Mouse (Mus musculus) lung, postnatal 36 days (tissue): Measurements from ENCODE around the gene Trak1.
A peak's percentile ranks its signal among the peaks of the same experiment; 100 is the strongest.

ENCODE experiments used
- DNase-seq: peaks from one replicate; pipeline ENCODE4 v3.0.0; 2022; ENCODE audit warnings: mixed read lengths

The Trak1 gene

DNA sequence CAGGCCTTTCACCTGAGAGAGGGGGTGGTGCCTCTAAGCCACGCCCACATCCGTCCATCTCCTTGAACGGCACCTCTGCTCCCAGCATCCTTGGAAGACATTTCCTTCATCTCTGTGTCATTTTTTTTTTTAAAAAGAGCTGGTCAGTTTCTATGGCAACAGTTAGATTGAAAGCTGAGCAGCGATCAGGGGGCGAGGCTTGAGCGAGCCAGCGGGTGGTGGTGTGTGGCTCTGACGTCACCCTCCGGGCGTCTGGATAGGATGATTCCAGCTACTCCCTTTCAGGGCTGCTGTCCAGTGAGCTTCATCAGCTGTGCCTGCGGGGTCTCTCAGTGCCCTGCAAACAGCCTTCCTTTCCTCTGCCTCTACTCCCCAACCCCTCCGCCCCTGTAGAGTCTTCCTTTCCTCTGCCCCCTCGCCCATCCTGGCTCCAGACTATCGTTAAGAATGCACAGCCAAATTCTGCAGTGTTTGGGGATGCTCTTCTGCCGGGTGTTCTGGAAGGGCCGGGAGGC is 105.9 kb downstream of the Trak1 start:
- peak; percentile 76 for DNase-seq

DNA sequence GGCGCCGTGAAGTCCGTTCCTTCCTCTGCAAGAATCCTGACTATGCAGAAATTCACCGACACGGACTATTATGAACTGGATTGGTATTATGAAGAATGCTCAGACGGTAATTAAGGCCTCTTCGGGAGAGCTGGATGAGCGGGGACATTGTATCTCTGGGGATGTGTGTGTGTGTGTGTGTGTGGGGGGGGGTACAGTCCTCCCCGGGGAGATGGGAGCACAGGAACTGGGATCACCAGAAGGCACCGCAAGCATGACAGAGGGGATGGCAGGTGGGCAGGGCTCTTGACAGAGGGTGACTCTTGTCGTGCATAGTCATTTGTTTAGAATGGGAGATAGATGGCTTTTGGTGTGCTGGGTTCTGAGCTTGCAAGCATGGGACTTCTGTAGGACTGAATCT is 106.4 kb downstream of the Trak1 start:
- no peak for DNase-seq

DNA sequence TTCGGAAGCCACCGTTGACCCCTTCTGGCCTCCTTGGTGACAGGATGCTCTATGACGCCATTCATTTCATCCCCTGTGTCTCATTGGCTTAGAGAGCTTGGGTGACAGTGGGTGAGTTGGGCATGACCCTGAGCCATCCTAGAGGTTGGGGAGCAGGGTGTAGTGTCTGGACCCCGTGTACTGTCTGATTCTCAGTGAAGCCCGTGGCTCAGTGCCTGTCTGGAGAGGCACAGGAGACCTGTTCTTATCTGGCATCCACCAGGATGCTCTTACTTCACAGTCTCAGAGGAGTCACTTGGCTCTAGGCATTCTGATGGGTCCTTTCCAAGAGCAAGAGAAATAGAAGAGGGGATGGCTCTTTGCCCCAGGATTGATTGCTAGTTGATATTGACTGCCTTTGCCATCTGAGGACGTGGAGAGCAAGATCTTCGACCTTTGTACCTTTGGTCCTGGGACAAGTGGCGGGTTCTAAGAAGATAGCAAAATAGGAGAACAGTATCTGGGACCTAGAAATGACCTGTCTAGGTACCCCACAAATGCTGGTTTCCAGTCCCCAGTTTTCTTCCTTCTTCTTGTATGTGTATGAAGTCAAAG is 107.9 kb downstream of the Trak1 start:
- DNase-seq: no peak

DNA sequence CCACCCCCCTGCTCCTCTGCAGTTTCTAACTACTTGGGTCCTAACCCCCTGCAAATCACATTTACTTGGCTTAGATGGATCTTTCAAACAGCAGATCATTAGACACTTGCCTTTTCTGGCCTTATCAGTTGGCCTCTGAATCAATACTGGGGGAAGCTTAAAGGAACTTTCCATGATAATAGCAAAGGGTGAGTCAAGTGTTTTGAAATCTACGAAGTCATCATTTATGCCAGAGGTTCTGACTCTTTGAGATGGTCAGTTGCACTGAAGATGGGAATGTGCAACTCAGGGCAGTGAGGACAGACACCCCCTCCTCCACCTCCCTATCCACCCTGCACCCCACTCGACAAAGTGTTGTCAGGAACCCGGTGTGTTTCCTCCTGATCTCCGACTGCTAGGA is 108.5 kb downstream of the Trak1 start:
- no peak for DNase-seq

DNA sequence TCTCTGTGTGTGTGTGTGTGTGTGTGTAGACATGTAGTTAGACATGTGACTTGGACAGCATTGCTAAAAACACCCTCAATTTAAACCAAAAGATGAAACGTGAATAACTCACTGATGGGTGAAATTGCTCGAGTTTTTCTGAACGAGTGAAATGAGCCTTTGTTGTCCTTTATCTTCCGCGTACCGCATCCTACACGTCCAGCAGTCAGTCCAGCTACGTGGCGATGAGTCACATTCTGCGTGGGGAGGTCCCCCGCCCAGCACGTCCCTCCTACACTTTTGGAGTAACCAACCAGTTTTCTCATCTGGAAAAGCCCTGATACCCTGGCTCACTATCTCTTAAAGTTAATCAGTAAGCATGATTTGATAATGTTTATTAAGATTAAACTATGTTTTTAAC is 116.9 kb downstream of the Trak1 start:
- no peak for DNase-seq

DNA sequence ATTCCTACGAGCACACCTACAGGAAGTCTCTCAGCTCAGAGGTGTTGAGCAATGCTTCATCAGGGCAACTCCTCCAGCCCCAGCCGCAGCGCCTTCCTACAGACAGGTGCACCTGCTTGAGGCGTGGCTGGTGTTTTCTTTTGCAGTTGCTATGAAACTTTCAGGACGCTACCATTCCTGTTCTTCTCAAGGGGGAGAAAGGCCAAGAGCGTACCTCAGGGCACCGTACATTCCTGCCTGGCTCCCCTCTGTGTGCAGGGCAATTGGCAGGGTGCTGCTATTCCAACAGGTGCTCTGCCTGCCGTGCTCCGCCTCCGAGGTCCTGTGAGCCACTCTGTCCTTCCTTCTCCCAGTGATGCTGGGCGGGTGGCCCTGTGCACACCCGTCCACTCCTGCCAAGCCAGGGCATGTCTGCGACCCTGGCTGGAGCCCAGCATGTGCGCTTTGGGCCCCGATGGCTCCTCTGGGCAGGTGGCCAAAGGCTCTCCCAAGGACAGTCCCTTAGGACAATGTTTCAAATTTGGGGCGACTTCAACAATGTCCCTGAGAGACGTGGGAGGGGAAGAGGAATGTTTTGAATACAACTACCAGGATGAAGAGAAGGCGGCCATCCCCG is 118.4 kb downstream of the Trak1 start:
- DNase-seq: peak; percentile 92

DNA sequence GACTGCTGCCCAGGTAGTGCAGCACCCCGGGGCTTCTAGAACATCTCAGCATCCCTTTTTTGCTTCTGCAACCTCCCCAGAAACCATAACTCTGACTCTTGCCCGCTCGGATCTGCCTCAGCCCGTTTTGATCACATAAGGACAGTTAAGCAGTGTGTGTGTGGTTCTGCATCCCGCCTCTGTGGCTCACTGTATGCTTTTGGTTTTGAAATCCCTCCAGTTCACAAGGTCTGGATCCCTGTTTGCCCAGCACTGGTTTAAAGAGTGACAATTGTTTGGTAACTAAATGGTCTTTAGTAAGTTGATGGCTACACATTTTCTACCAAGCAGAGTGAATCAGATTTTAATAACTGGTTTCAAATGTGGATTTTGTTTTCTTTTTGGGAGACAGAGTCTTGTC is 119.2 kb downstream of the Trak1 start:
- no peak for DNase-seq

DNA sequence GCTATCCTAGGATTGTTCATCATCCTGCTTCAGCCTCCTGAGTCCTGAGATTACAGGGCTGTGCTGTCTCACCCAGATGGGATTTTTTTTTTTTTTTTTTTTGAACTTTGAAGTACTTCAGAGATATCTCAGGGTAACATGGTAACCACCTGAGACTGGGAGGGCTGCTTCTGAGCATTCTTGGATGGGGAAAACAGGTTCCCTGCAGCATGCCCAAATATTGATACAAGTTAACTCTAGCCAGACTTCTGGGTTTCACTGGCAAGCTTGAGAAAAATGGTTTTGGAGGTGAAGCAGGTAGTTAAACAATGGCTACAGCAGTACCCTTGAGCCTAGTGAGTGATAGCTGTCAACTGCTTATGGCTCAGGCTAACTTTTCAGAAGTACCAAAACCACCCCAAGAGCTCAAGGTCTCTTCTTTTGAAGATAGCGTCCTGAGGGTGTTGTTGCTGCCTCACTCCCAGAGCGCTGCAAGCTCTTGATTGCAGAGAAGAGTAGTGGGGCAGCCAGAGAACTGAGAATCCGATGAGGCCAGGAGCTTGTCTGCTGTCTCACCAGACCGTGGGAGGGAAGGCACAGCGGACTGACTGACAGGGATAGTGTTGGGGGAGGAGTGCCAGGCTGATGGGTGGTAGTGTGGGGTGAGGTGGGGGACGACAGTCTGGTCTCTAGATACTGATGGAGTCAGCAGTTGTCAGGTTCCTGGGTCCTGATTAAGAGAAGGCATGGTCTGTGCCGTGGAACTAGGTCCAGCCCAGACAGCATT is 119.8 kb downstream of the Trak1 start:
- DNase-seq: no peak

DNA sequence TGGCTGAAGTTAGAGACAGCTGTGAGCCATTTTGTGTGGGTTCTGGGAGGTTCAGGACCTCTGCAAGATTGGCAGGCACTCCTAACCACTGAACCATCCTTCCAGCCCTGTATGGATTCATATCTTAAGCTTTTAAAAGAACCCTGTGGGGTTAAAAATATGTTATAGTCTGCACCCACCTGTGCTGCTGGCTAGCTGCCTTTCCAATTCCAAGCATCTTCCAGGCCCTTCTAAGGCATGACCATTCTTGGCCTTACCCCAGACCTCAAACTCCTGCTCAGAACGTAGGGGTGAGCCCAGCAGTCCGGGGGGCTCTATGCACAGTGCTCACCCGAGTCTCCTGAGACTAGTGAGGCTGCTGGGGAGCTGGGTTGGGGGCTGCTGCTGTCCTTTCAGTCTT is 121.7 kb downstream of the Trak1 start:
- no peak for DNase-seq

DNA sequence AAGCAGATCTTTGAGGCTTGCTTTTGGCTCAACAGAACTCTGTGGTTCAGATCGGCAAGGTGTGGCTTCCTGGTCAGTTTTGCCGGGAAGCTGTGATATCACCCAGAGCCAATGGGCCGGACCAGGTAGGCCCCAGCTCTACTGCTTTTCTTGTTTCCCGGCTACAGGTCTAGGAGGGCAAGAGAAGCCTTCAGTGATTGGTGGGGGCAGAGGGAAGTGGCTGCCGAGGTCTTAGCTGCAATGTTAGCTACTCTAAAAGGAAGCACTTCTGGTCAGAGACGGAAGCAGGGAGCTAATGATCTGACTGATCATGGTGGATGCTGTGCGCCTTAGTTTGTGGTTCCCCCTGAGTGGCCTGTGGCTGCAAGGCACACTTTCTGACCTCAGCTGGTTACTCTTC is 122.3 kb downstream of the Trak1 start:
- peak; percentile 54 for DNase-seq

DNA sequence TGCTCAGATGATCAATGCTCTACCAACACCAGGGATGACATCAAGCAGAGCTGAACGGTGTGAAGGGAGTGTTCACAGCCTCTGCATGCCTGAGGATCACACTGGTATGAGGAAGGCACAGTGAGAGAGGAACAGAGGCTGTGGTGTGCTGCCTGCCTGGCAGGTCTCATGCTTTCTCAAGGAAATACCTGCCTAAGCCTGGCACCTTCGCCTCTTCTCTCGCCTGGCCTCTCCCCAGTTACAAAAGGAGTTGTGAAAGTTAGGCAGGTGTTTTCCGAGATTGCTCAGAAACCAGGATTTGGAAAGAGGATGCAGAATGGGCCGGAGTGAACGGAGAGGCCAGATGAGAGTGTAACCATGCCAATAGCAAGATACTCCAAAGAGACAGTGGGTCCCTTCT is 123.5 kb downstream of the Trak1 start:
- peak; percentile 59 for DNase-seq

DNA sequence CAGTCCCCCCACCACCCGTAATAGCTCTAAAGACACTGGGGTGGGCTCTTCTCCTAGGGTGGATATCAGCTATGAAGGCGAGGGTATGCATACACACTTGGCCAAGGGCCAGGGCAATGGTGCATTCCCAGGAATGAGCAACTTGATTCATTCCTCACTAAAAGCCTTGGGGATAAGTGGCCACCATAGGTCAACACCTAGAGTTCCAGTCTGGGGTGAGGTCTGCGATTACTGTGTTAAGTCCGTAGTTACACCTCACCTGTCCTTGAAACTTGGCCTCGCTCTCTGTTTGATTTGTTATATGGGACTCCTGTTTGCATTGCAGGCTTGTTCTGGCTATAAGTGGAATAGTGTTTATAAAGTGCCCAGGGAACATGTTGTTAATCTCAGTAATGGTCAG is 125.1 kb downstream of the Trak1 start:
- peak; percentile 94 for DNase-seq

DNA sequence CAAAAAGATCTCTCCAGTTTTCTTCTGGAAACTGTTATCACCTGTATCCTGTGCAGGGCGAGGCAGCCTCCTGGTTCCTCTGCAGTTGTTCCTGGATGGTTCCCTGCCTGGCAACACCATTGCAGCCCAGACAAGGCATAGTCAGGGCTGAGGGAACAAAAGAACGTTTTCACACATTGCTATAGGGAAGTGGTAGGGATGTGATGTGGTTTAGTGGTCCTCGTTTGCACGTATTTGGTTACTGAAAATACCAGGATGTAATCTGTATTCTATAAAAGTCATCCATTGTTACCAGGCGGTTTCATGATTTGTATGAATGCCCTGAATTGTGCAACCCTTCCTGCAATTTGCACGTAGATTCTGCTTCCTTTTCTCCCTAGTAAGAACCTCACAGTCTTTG is 126.3 kb downstream of the Trak1 start:
- no peak for DNase-seq

DNA sequence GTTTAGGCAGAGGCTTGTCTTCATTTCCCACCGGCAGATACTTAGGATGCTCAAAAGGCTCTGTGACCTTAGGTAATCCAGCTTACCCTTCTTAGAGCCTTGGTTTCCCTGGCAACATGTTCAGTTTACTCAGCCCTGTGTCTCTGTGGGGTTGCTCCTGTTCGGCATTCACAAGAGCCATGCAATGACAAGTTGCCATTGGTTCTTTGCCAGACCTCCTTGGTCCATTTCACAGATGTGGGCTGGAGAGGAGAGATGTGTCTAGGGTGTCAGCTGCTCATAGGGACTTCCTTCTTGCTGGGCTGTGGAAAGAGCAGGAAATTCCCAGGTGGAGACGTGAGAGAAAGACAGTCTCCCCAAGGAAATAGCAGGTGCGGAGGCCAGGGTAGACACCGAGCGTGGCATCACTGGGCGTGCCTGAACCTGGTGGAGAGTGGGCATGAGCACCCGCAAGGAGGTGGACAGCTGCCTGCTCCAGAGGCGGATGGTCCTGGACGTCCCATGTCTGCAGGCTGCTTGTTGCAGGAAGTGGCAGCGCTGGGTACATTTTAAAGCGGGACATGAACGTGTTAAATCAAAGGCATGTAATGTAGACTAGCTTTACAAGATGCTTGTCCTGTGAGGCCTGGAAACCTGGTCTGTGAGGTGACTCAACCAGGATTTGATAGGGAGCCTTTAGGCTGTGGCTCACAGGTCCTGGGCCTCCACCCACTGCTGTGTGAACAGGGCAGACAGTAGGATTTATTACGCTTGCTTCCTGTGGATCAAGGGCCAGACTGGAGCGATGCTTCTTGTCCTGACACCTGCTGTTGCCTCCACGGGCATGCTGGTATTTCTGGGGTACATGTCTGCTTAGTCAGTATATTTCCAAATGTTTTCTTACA is 127.2 kb downstream of the Trak1 start:
- DNase-seq: no peak

DNA sequence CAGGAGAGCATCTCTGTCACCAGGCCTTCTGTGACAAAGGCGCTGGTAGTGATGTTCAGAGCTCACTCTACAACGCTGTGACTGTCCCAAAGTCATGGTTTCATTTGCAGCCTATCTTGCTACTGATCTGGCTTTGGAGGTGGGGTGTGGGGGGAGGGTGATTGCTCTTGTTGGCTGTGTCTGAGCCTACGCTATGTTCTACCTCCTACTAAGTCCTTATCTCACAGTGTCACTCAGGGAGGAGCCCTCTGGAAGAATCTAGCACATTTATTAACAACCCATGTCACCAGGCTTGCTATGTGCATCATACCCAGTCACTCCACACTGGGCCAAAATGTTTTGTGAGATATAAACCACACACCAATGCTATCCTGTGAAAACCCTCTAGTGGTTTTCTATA is 129.1 kb downstream of the Trak1 start:
- no peak for DNase-seq

DNA sequence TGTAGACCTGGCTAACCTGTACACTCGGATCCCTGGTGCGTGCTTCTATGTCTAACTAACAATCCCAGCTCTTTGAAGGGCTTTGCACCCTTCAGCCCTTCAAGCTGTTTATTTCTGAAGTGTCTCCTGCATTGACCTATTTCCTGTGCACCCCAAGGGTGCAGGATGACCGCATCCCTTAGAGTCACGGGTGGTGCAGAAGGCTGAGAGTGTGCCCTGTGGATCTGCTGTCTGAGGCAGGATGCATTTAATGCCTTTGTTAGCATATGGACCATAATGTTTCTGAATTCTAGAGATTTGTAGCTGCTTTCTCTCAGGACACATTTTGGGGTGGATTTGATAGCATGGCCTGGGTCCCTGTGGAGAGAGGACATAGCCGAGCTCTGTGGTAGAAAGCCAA is 129.6 kb downstream of the Trak1 start:
- DNase-seq: no peak

DNA sequence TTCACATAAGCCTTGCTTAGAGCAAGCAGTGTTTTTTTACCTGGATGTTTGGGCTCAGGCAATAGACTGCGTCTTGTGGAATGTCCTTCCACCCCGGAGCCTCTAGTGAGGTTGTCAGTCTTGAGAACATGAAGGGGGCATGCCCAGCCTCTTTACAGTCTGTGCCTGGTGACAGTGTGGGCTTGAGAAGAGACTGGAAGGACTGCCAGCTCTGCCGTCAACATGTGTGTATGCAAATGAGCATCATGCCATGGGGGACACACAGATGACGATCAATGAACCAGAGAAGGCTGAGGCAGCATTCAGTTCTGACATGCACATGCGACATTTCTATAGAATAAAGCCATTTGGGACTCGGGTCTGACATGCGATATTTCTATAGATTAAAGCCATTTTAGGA is 132.3 kb downstream of the Trak1 start:
- DNase-seq: no peak

DNA sequence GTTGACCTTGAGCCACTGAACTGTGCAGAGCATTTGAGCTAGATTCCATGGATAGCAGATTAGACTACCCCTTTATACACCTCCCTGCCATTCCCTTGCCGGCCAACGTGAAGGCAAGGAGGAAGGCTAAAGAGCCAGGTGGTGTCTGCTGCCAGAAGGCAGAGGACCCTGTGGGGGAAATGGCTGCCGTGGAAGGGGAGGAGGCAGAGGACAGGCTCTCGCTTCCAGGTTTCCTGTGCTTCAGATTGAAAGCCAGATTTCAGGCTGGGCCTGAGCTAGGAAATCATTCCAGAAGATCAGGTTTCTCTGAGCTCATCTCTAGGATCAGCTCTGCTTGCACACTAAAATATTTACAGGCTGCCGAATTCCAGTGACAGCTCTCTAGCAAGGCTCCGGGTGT is 133.1 kb downstream of the Trak1 start:
- DNase-seq: no peak

DNA sequence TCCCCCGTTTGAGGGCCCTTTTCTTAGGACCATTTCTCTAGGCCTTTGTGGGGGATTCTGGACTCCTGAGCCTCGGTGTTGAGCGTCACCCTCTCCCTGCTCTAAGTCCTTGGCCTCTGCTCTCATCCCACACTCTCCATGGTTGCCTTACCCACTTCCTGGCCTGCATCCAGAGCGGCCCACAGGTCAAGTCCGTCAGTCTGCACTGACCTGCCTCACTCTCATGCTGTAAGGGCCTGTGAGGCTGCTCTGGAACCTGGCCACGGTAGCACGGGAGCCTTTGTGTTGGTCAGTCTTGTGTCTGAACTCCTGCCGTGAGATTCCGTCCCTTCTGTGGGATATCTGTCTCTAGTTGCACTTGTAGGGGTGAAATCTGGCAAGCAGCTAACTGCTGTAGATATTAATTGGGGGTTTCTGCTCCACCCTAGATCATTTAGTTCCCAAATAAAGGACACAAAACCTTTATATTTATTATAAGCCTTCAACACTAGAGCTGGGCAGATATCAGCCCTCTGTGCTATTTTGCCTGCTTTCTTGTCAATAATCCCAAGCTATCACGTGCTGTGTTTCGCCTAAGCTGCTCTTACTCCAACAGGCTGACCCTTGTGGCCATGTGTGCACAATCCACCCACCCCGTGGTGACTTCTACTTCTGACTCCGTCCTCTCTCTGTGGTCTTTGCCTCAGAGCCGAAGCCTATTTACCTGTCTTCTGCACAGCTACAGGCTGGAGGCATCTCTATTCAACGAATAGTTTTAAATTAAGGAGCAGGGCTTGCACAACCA is 136.6 kb downstream of the Trak1 start:
- DNase-seq: peak; percentile 30

DNA sequence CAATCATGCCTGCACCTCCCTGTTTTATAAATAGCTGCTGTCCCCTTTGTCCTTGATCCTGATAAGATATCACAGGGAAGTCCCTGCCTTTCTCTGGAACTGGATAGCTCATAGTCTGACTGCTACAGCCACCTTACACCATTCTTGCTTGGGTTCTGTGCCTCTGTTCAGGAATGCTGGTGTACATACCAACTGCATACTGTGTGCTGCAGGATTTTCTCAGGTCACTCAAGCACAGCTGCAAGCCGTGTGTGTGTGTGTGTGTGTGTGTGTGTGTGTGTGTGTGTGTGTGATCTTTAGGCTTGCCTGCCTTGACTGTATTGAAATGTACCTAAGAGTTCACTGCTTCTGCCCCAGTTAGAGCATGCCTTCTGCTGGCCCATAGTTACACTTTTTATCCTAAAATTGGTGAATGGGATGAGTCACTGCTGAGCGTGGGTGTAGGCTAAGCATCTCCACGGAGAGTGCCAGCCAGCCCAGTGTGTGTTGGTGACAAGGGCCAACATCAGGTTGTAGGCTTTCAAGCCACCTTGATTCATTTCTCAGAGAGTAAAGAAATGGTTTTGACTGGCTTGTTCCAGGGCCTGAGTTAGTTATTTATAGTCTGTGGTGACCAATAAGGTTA is 138.1 kb downstream of the Trak1 start:
- DNase-seq: no peak

DNA sequence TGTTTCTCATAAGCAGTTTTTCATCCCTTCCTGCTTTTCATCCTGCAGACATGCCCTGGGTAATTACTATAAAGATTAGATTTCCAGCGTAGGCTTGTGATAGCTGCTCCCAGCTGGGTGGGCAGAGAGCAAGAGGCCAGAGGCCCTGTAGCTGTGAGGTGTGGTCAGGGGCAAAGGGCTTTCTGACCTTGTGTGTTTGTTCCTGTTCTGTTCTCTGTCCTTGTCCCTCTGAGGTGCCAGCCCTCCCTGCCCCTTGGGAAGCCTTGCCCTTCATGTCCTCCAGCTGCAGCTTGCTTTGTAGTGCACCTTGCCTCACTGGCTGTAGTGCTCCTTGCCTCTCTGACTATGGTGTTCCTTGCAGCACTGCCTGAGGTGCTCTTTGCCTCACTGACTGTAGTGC is 139.2 kb downstream of the Trak1 start:
- DNase-seq: no peak

DNA sequence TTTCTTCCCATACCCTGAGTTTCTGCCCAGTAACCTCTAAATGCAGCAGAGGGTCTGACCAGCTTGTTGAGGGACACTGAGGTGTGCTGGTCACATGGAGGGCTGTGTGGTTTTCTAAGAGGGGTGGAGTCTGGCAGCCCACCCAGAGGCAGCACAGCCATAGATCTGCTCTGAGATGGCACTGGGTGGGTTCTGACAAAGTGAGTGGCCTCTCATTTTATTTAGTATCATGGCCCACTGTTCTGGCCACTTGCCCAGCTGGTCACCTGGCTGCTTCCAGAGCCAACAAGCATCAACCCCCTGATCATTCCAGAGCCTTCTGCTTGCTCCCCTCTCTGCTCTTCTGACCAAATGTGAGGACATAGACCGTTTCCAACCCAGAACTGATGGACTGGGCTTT is 144.8 kb downstream of the Trak1 start:
- DNase-seq: no peak
